Mouse (Mus musculus): Measurements from ENCODE around the gene Pgm5. TPM values are rescaled to one million over a fixed set of nuclear protein-coding genes. Genes with fewer than 3 reads are reported as not detected.

The Pgm5 gene
- polyA plus RNA-seq, 1 experiment = not detected

DNA sequence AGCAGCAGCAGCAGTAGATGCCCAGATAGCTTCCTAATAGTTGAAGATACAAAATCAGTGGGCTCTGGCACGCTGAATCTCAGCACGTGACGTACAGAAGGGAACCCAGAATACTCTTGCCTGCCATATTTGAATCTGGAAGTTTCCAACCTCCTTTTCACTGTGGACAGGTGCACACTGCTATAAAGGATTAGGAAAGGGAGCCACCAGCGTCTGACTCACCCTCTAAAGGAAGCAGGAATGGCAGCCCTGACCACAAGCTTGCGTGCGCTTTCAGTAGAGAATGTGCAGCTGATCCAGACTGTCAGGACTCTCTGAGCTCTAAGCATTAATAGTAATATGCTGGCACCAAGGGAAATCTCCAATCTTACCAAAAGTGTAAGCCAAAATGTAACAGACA lies 220.7 kb downstream of the Pgm5 start:
- no peak for TF ChIP-seq GATA1 (IDR thresholded peaks at IDR 0.05; ENCODE audit: low read length)

DNA sequence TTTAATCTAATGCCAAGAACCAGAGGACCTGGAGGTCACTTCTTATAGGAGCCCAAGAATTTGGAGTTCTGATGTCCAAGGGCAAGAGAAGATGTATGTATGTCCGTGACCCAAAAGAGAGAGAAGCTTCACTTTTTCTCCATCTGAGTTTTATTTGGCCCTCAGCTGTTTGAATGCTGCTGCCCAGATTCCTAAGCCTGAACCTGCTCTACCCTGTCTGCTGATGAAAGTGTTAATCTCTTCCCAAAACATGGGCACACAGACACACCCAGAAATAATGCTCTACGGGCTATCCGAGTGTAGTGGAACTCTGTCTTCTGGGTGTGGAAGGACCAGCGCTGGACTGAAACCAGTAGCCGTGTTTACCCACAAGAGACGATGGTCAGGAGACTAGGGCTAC lies 223.7 kb downstream of the Pgm5 start:
- TF ChIP-seq GATA1 (IDR thresholded peaks at IDR 0.05; ENCODE audit: low read length) = no peak

DNA sequence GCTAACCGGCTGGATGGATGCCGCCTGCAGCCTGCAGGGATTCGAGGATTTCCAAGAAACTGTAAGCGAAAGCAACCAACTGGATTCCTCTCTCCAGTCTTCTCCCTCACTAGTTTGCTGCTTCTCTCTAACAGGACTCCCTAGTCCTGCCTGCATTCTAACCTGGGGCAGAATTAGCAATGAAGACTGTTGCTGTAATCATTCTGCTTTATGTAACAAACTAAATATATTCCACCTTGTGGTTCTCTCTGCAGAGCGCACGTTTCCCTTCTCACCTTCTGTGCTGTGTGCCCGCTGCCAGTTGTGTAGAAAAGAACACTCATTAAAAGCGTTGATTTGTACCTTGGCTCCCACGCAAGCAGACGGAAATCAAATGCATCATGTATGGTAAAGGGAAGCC lies 225.0 kb downstream of the Pgm5 start:
- TF ChIP-seq GATA1 (IDR thresholded peaks at IDR 0.05; ENCODE audit: low read length) = no peak

DNA sequence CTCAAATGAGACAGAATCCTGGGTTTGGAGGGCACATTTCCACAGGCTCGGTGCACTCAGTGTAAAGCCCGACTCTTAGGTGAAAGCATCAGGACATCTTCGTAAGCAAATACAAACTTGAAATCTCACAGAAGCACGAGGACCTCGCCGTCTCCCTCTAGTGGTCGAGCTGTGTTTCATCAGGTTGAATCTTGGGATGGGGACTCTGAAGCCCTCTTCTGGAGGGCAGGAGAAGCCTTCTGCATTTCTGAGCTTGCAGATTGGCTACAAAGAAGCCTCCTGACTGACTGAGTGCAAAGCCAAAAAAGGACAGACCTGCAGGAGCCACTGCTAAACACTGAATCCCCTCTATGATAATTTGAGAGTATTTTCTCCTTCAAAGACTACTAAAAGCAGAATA lies 227.1 kb downstream of the Pgm5 start:
- TF ChIP-seq GATA1 (IDR thresholded peaks at IDR 0.05; ENCODE audit: low read length) = no peak

Other genes starting within 250 kb of the Pgm5 start
- gene Tmem252, start 187.8 kb downstream of the Pgm5 start, polyA plus RNA-seq (2012) = not detected in 2 replicates
- 0.12 TPM in 1 of 2 replicates, not detected in the other for gene Gm10053, start 13.8 kb upstream of the Pgm5 start, polyA plus RNA-seq (2012)
- gene Foxd4, start 39.3 kb upstream of the Pgm5 start, polyA plus RNA-seq (2012) = not detected in 2 replicates
- 1.5 and 1.6 TPM in 2 replicates for gene Cbwd1, start 99.8 kb upstream of the Pgm5 start, polyA plus RNA-seq (2012)
- not detected in 2 replicates for gene Dock8, start 137.7 kb upstream of the Pgm5 start, polyA plus RNA-seq (2012)